Mouse (Mus musculus) limb, embryonic 13.5 days (tissue): ENCODE measurements at regions not wholly inside any gene's neighbourhood (a gene's known extent, or its start where the extent isn't known, plus 50 kb on each side); places are given as distances from the start of the nearest gene placed in this dataset.

Experiments used
- ATAC-seq: fragments of 200-750 bp; cut with Nextera tagmentation; 2 replicates; pipeline ENCODE4 v1.8.0; 2017; ENCODE audit warnings: low read depth, moderate number of reproducible peaks, moderate TSS enrichment; ENCODE audit not compliant: low FRiP score
- H3K27ac ChIP-seq: fragments of 300-500 bp; sonication (generic); 2 replicates; pipeline ENCODE4 v1.5.1; 2015; ENCODE audit warnings: inconsistent platforms, mild to moderate bottlenecking, moderate library complexity
- H3K27me3 ChIP-seq: fragments of 300-500 bp; sonication (generic); 2 replicates; pipeline ENCODE4 v1.6.1; 2015; ENCODE audit warnings: mild to moderate bottlenecking, inconsistent platforms
- H3K36me3 ChIP-seq: fragments of 300-500 bp; sonication (generic); 2 replicates; pipeline ENCODE4 v1.6.1; 2015; ENCODE audit warnings: inconsistent platforms, mild to moderate bottlenecking, moderate library complexity
- H3K4me1 ChIP-seq: fragments of 300-500 bp; sonication (generic); 2 replicates; pipeline ENCODE4 v1.6.1; 2015; ENCODE audit warnings: inconsistent platforms
- H3K4me2 ChIP-seq: fragments of 300-500 bp; sonication (generic); replicated peaks from 2 replicates; pipeline ENCODE4 v1.6.1; 2015; ENCODE audit warnings: inconsistent platforms, mild to moderate bottlenecking, moderate library complexity
- H3K4me3 ChIP-seq: fragments of 300-500 bp; sonication (generic); 2 replicates; pipeline ENCODE4 v1.5.1; 2015; ENCODE audit warnings: moderate library complexity, mild to moderate bottlenecking, inconsistent platforms
- H3K9ac ChIP-seq: fragments of 300-500 bp; sonication (generic); 2 replicates; pipeline ENCODE4 v1.6.1; 2015; ENCODE audit warnings: mild to moderate bottlenecking, inconsistent platforms
- H3K9me3 ChIP-seq: fragments of 300-500 bp; sonication (generic); 2 replicates; pipeline ENCODE4 v1.6.1; 2016; ENCODE audit warnings: inconsistent platforms
- WGBS: fragments of 180-500 bp; shearing (Covaris S2); methylation state at CpG from one replicate; pipeline ENCODE4 v1.1.7; 2015; 5-methylcytosine and 5-hydroxymethylcytosine counted together

- H3K4me1 ChIP-seq: no peaks in the 10 kb centered on the region
- ATAC-seq: no peak
- WGBS: 90% methylated on average over 2 of the region's 2 CpGs
Observed at GRCm38 (mm10) chr9:80681709-80682108, 216.4 kb upstream of the Impg1 start.

DNA sequence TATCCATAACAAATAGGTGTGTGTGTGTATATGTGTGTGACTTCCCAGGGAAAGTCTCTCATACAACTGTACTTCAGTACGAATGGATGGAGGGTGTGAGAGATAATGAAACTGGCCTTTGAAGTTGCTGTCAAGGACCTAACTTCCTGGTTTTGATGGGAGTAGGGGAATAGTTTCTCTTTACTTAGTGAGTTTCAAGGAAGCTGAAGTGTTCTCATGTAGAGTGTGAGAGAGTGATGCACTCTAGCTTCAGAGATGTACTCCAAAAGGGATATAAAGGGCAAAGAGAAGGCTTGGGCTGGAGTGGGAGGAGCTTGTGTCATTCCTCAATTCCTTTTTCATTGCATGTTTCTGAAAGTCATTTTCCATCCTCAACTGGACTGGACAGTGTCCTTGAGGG, 206.2 kb upstream of the Impg1 start:
- WGBS: 78% methylated on average over 1 of the region's 1 CpGs
- Histone ChIP-seq H3K9me3 (peaks cover 4% of the 10 kb centered on the region; the same call in 1 of the 2 replicates), H3K9ac (no peak overlapping the region), H3K27me3 (no peaks in the 10 kb centered on the region), H3K36me3 (no peaks in the 10 kb centered on the region), H3K4me2 (no peak overlapping the region), H3K4me1 (no peaks in the 10 kb centered on the region), H3K4me3 (no peak overlapping the region), H3K27ac (no peak overlapping the region)
- no peak for ATAC-seq

More at GRCm38 (mm10) chr9:80681709-80682108, 216.4 kb upstream of the Impg1 start:
- no peaks in the 10 kb centered on the region for H3K27me3 ChIP-seq
- no peak overlapping the region for H3K27ac ChIP-seq
- H3K9ac ChIP-seq: no peak overlapping the region
- no peaks in the 10 kb centered on the region for H3K36me3 ChIP-seq
- H3K4me3 ChIP-seq: no peak overlapping the region
- no peaks in the 10 kb centered on the region for H3K9me3 ChIP-seq
- no peak overlapping the region for H3K4me2 ChIP-seq

DNA sequence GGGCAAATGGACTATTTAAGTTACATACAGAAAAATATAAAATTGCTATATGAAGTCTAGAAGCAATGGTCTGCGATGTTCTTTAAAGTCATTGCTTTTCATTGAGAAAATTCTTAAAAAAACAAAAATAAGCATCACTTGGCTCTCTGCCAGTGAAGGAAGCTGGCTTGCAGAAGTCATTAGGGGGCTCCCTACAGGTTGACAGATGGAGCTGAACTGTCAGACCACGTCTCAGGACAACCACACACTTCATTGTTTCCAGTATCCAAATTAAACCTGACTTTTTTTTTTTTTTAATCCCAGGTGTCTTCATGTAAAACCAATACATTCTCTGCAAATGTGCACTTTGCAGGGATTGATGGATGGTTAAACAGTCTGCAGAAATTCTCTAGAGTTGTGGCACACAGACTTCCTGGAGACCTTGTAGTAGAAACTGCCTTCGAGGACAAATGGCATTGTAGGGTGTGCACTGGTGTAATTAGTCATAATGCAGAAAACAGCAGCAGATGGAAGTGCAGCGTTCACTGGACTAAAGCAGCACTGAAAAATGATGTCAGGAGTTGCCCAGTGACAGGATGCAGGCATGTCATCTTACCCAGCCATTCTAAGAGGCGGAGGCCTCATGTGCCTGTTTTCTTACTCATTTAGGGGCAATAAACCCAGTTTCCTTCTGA, 203.4 kb upstream of the Impg1 start:
- Histone ChIP-seq H3K4me2 (no peak overlapping the region), H3K9me3 (no peaks in the 10 kb centered on the region), H3K27me3 (no peaks in the 10 kb centered on the region), H3K4me3 (no peak overlapping the region), H3K9ac (no peak overlapping the region), H3K36me3 (no peaks in the 10 kb centered on the region), H3K27ac (no peak overlapping the region), H3K4me1 (no peaks in the 10 kb centered on the region)
- WGBS: 49% methylated on average over 5 of the region's 5 CpGs
- no peak for ATAC-seq

GRCm38 (mm10) chr9:80658755-80659154, 193.5 kb upstream of the Impg1 start:
- Histone ChIP-seq H3K36me3 (no peaks in the 10 kb centered on the region), H3K4me2 (no peak overlapping the region), H3K27ac (no peak overlapping the region), H3K9me3 (no peaks in the 10 kb centered on the region), H3K27me3 (no peaks in the 10 kb centered on the region), H3K4me3 (no peak overlapping the region), H3K9ac (no peak overlapping the region), H3K4me1 (no peaks in the 10 kb centered on the region)
- 86% methylated on average over 1 of the region's 1 CpGs for WGBS
- no peak for ATAC-seq

- no peak overlapping the region for H3K27ac ChIP-seq
- H3K9ac ChIP-seq: no peak overlapping the region
- H3K4me2 ChIP-seq: no peak overlapping the region
- H3K9me3 ChIP-seq: no peaks in the 10 kb centered on the region
- 86% methylated on average over 3 of the region's 3 CpGs for WGBS
- ATAC-seq: no peak
- H3K4me1 ChIP-seq: no peaks in the 10 kb centered on the region
- no peaks in the 10 kb centered on the region for H3K36me3 ChIP-seq
- H3K27me3 ChIP-seq: no peaks in the 10 kb centered on the region
- no peak overlapping the region for H3K4me3 ChIP-seq
Observed at GRCm38 (mm10) chr9:80615114-80615513, 149.8 kb upstream of the Impg1 start.

GRCm38 (mm10) chr9:80600019-80600418, 134.7 kb upstream of the Impg1 start:
- H3K4me2 ChIP-seq: no peak overlapping the region
- no peak overlapping the region for H3K4me3 ChIP-seq
- H3K9ac ChIP-seq: no peak overlapping the region
- 0 out of 2 replicates have a peak, but pooled peaks cover 4% of the 10 kb centered on the region for H3K4me1 ChIP-seq
- no peaks in the 10 kb centered on the region for H3K27me3 ChIP-seq
- no peaks in the 10 kb centered on the region for H3K36me3 ChIP-seq
- no peak for ATAC-seq
- H3K27ac ChIP-seq: no peak overlapping the region
- H3K9me3 ChIP-seq: no peaks in the 10 kb centered on the region

- no peak for ATAC-seq
Observed at GRCm38 (mm10) chr9:80565388-80566024, 100.2 kb upstream of the Impg1 start.

DNA sequence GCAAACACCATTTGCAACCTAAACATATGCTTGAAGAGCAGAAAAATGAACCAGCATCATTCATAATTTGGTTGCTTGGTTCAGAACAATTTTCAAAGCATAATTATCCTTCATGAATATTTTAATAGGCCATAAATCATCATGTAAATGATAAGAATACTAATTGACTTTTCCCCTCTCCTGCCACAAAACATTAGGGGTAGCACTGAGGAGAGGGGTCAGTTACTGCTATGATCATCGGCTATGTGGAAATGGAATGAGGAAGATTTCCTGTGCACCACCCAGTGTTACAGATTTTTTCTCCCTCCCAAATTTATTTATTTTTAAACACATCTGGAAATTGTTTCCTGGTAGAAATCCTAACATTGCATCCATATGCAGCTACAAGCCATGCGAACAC, 98.4 kb upstream of the Impg1 start:
- Histone ChIP-seq H3K36me3 (no peaks in the 10 kb centered on the region), H3K9me3 (no peaks in the 10 kb centered on the region), H3K4me1 (no peaks in the 10 kb centered on the region), H3K27me3 (no peaks in the 10 kb centered on the region), H3K27ac (no peak overlapping the region), H3K9ac (no peak overlapping the region), H3K4me3 (no peak overlapping the region), H3K4me2 (no peak overlapping the region)
- no peak for ATAC-seq
- 80% methylated on average over 2 of the region's 2 CpGs for WGBS

More at GRCm38 (mm10) chr9:80565388-80566024, 100.2 kb upstream of the Impg1 start:
- 64% methylated on average over 4 of the region's 4 CpGs for WGBS
- H3K9me3 ChIP-seq: no peaks in the 10 kb centered on the region
- no peak overlapping the region for H3K9ac ChIP-seq
- H3K4me3 ChIP-seq: no peak overlapping the region
- no peak overlapping the region for H3K27ac ChIP-seq
- H3K4me2 ChIP-seq: no peak overlapping the region
- H3K4me1 ChIP-seq: no peaks in the 10 kb centered on the region
- no peaks in the 10 kb centered on the region for H3K27me3 ChIP-seq
- no peaks in the 10 kb centered on the region for H3K36me3 ChIP-seq

GRCm38 (mm10) chr9:80555531-80556067, 90.3 kb upstream of the Impg1 start:
- no peaks in the 10 kb centered on the region for H3K36me3 ChIP-seq
- H3K4me3 ChIP-seq: no peak overlapping the region
- no peaks in the 10 kb centered on the region for H3K9me3 ChIP-seq
- H3K27me3 ChIP-seq: no peaks in the 10 kb centered on the region
- no peak for ATAC-seq
- H3K4me2 ChIP-seq: no peak overlapping the region
- WGBS: 47% methylated on average over 1 of the region's 1 CpGs
- no peaks in the 10 kb centered on the region for H3K4me1 ChIP-seq
- H3K9ac ChIP-seq: no peak overlapping the region
- H3K27ac ChIP-seq: no peak overlapping the region
